Mouse (Mus musculus): ENCODE results near the gene Gm21095. TPM values are rescaled to one million over a fixed set of nuclear protein-coding genes. Genes with fewer than 3 reads are reported as not detected.
"Not testable (repeated sequence)": the region's sequence is repeated elsewhere in the genome, so short reads cannot be mapped to it uniquely, and the experiment has no call there.

Gene Gm21095
- total RNA-seq (2012; rRNA removed) (not detected in 2 replicates), polyA plus RNA-seq (2012; ENCODE audit: insufficient read depth in 1 of 2, insufficient read length in 2 of 2, low read depth in 1 of 2, low replicate concordance in 2 of 2, missing spikeins in 1 of 2) (not detected)

- not testable (repeated sequence) for H3K79me2 ChIP-seq (ENCODE audit: control insufficient read depth, insufficient read depth, low read length, poor library complexity); H3K27me3 ChIP-seq (ENCODE audit: control insufficient read depth in 1 of 2, insufficient read depth in 2 of 2, low read length in 2 of 2); H3K27ac ChIP-seq (ENCODE audit: control insufficient read depth, low read depth, low read length); H3K4me3 ChIP-seq (ENCODE audit: control insufficient read depth in 1 of 2, insufficient read depth in 1 of 2, low read depth in 2 of 2, low read length in 2 of 2); H3K9me3 ChIP-seq (replicated peaks; ENCODE audit: insufficient read depth, low read length); H3K36me3 ChIP-seq (ENCODE audit: control insufficient read depth in 1 of 2, insufficient read depth in 2 of 2, low read length in 2 of 2); H3K4me1 ChIP-seq (ENCODE audit: control insufficient read depth in 1 of 2, insufficient read depth in 2 of 2, low read length in 2 of 2); DNase-seq (ENCODE audit: low read depth, low spot score); H3K9ac ChIP-seq (ENCODE audit: control insufficient read depth, low read depth, low read length, poor library complexity, severe bottlenecking)
Observed at GRCm38 (mm10) chrY:84096979-84097378, at the start of gene Gm21095. Gm21095 (plus strand) TSS chrY:84097279.

All from MEL (cell line).